Mouse (Mus musculus) brain, adult 2 months (tissue): Measurements from ENCODE around the gene Parp16.
"Not testable (repeated sequence)": the region's sequence is repeated elsewhere in the genome, so short reads cannot be mapped to it uniquely, and the experiment has no call there.

Source experiments
- DNase-seq: peaks from one replicate; pipeline ENCODE4 v3.0.0; 2011; ENCODE audit warnings: low read depth, low spot score

Gene Parp16

GRCm38 (mm10) chr9:65288252-65288651 is 93.1 kb downstream of the Parp16 start:
- DNase-seq, result not testable (repeated sequence)
